Mouse (Mus musculus): ENCODE data around the gene Sel1l3.

GRCm38 (mm10) chr5:53249431-53250061 is 35.8 kb upstream of the Sel1l3 start:
- no peak for TF ChIP-seq POLR2A (IDR thresholded peaks at IDR 0.05; ENCODE audit: control insufficient read depth, extremely low read depth, insufficient read depth, low read length, poor library complexity)
- TF ChIP-seq CTCF (IDR thresholded peaks at IDR 0.05; ENCODE audit: borderline replicate concordance, control insufficient read depth, extremely low read depth, insufficient read depth, low read length, poor library complexity): no peak

All from thymus, adult 2 months (tissue).